Mouse (Mus musculus) limb, embryonic 15.5 days (tissue): ENCODE measurements around the gene Selenof. TPM values are rescaled to one million over a fixed set of nuclear protein-coding genes. Genes with fewer than 3 reads are reported as not detected.

ENCODE experiments used
- ATAC-seq: fragments of 200-750 bp; cut with Nextera tagmentation; 2 replicates; pipeline ENCODE4 v1.8.0; 2017; ENCODE audit warnings: low read depth, moderate TSS enrichment; ENCODE audit not compliant: insufficient number of reproducible peaks, low FRiP score, low TSS enrichment
- H3K27ac ChIP-seq: fragments of 300-500 bp; sonication (generic); 2 replicates; pipeline ENCODE4 v1.5.1; 2015; ENCODE audit warnings: moderate library complexity, mild to moderate bottlenecking, inconsistent platforms
- H3K27me3 ChIP-seq: fragments of 300-500 bp; sonication (generic); 2 replicates; pipeline ENCODE4 v1.6.1; 2015; ENCODE audit warnings: inconsistent platforms
- H3K36me3 ChIP-seq: fragments of 300-500 bp; sonication (generic); 2 replicates; pipeline ENCODE4 v1.6.1; 2015; ENCODE audit warnings: inconsistent platforms
- H3K4me1 ChIP-seq: fragments of 300-500 bp; sonication (generic); 2 replicates; pipeline ENCODE4 v1.6.1; 2015; ENCODE audit warnings: inconsistent platforms
- H3K4me2 ChIP-seq: fragments of 300-500 bp; sonication (generic); 2 replicates; pipeline ENCODE4 v1.6.1; 2015; ENCODE audit warnings: mild to moderate bottlenecking, inconsistent platforms
- H3K4me3 ChIP-seq: fragments of 300-500 bp; sonication (generic); 2 replicates; pipeline ENCODE4 v1.5.1; 2015; ENCODE audit warnings: mild to moderate bottlenecking, inconsistent platforms
- H3K9ac ChIP-seq: fragments of 300-500 bp; sonication (generic); 2 replicates; pipeline ENCODE4 v1.6.1; 2015; ENCODE audit warnings: inconsistent platforms
- H3K9me3 ChIP-seq: fragments of 300-500 bp; sonication (generic); 2 replicates; pipeline ENCODE4 v1.6.1; 2016; ENCODE audit warnings: inconsistent platforms
- WGBS: fragments of 180-500 bp; shearing (Covaris S2); methylation state at CpG from one replicate; pipeline ENCODE4 v1.1.7; 2015; 5-methylcytosine and 5-hydroxymethylcytosine counted together
- polyA plus RNA-seq: library from polyadenylated mRNA; unstranded; fragments of >200 nt; fragmentation: Nextera tagmentation; extraction: Ambion mirVana; gene quantifications from 2 replicates; pipeline ENCODE4 v1.2.1, GENCODE M21; 2015

Selenof gene
- polyA plus RNA-seq, result 689 and 692 TPM in 2 replicates

- Histone ChIP-seq H3K9me3 (no peaks in the 10 kb centered on the region), H3K36me3 (peaks cover 18% of the 10 kb centered on the region; the same call in 1 of the 2 replicates), H3K4me1 (peaks cover 29% of the 10 kb centered on the region), H3K4me2 (peak within 1 kb of the TSS; percentile 93), H3K27me3 (no peaks in the 10 kb centered on the region), H3K9ac (peak within 1 kb of the TSS; percentile 88), H3K4me3 (peak within 1 kb of the TSS; percentile 96), H3K27ac (peak within 1 kb of the TSS; percentile 95)
- WGBS, result under 1% methylated on average over 54 of the region's 69 CpGs
- ATAC-seq, result peak; percentile 98
Observed at GRCm38 (mm10) chr3:144570047-144570815, at the start of gene Selenof, which contains the start of gene Hs2st1. Gene Selenof, plus strand, starts transcription at chr3:144570304. Gene Hs2st1, minus strand, starts transcription at chr3:144570181.

DNA sequence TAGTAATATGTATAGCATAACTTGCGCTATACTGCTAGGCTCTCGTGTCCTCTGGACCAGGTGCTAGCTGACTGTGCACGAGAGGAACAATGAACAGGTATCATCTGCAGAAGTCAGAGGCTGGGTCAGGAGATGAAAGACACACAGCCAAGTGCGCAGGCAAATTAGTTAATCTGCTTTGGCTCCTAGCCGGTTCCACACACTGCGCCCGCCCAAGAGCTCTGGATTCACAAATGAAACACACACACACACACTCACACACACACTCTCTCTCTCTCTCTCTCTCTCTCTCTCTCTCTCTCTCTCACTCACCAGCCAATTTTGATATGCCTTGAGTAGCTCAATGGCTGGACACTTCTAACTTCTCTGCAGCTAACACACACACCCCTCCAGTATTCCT, 42.2 kb upstream of the Selenof start:
- Histone ChIP-seq H3K4me3 (no peak overlapping the region), H3K27me3 (no peaks in the 10 kb centered on the region), H3K4me2 (no peak overlapping the region), H3K36me3 (no peaks in the 10 kb centered on the region), H3K9ac (no peak overlapping the region), H3K27ac (no peak overlapping the region), H3K4me1 (peaks cover 20% of the 10 kb centered on the region), H3K9me3 (no peaks in the 10 kb centered on the region)
- no peak for ATAC-seq
- 86% methylated on average over 7 of the region's 7 CpGs for WGBS

GRCm38 (mm10) chr3:144531023-144531422, 39.1 kb upstream of the Selenof start:
- Histone ChIP-seq H3K9me3 (no peaks in the 10 kb centered on the region), H3K36me3 (no peaks in the 10 kb centered on the region), H3K9ac (no peak overlapping the region), H3K4me3 (no peak overlapping the region), H3K27me3 (no peaks in the 10 kb centered on the region), H3K4me1 (peaks cover 36% of the 10 kb centered on the region), H3K27ac (peak overlapping the region; percentile 83), H3K4me2 (peak overlapping the region; percentile 26; the same call in 1 of the 2 replicates)
- ATAC-seq, result no peak
- WGBS, result 25% methylated on average over 5 of the region's 5 CpGs

DNA sequence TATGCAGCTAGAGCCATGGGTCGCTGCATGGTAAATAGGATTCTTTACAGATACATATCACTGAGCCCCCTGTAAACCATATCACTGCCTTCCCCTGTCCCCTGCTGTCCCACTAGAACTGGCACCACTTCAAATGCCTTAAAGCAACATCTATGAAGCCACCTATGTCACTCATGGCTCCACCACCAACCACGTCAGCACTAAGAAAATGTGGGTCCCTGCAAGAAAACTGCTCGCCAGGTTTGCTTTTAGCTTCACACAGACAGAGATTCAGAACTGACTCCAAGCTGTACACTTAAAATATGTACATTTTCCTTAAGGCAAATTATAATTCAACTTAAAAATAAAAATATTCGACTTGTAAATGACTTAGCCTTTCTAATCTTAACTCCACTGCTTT, 35.0 kb upstream of the Selenof start:
- no peaks in the 10 kb centered on the region for H3K36me3 ChIP-seq
- no peaks in the 10 kb centered on the region for H3K9me3 ChIP-seq
- no peak for ATAC-seq
- no peak overlapping the region for H3K4me3 ChIP-seq
- no peak overlapping the region for H3K4me2 ChIP-seq
- no peak overlapping the region for H3K27ac ChIP-seq
- no peak overlapping the region for H3K9ac ChIP-seq
- H3K27me3 ChIP-seq, result no peaks in the 10 kb centered on the region
- H3K4me1 ChIP-seq, result peaks cover 36% of the 10 kb centered on the region
- WGBS, result 84% methylated on average over 4 of the region's 4 CpGs

DNA sequence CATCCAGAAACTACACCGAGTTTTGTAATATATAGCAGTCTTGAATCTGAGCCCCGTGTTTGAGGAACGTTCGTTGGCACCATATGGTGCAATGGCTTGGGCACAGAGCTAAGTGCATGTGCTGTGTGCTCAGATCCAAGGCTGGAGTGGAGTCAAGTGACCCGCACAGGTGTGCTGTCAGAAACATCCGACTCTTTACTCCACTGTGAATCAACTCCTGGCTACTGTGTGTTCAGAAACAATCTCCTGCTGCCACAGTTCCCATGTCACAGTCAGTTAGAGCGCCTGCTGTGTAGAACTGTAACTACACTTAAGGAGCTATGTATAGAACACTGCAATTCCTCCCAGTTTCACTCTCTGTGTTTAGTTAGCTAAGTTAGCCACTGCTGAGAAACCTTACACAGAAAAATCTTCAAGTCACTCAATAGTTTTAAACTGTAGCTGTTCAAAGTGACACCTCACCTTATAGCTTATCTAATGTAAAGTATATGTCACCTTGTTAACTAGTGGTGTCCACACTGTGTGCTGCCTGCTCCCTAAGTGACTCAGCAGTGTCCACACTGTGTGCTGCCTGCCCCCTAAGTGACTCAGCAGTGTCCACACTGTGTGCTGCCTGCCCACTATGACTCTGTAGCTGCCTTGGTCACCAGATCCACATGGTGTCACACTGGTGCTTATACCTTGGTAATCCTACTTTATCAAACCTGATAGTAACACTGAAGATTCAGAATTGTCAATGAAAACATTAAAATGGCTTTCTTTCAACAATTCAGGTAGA, 32.8 kb upstream of the Selenof start:
- 67% methylated on average over 7 of the region's 7 CpGs for WGBS
- ATAC-seq, result no peak
- no peaks in the 10 kb centered on the region for H3K9me3 ChIP-seq
- no peaks in the 10 kb centered on the region for H3K36me3 ChIP-seq
- no peaks in the 10 kb centered on the region for H3K27me3 ChIP-seq
- no peak overlapping the region for H3K27ac ChIP-seq
- peaks cover 30% of the 10 kb centered on the region for H3K4me1 ChIP-seq
- H3K4me2 ChIP-seq, result no peak overlapping the region
- no peak overlapping the region for H3K4me3 ChIP-seq
- no peak overlapping the region for H3K9ac ChIP-seq

GRCm38 (mm10) chr3:144539051-144539450, 31.1 kb upstream of the Selenof start:
- no peak for ATAC-seq

DNA sequence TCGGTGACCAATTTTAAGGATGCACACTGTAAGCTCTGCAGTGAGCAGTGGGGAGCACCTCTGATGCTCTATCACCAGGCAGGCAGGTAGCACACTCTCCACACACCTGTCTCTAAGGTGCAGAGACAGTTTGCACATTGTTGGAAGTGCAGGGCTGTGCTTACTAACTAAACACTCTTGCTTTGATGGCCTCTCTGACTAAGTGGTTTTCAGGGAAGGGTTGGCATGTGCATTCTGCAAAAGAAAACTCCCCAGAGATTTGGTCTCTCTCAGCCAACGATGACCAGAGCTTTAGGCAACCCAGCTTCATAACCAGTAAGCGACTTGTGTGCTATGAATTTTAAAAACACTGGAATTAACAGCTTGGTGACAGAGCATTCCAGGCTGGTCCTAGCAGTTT, 29.3 kb upstream of the Selenof start:
- Histone ChIP-seq H3K9ac (no peak overlapping the region), H3K27ac (no peak overlapping the region), H3K4me2 (no peak overlapping the region), H3K27me3 (no peaks in the 10 kb centered on the region), H3K9me3 (no peaks in the 10 kb centered on the region), H3K36me3 (no peaks in the 10 kb centered on the region), H3K4me3 (no peak overlapping the region), H3K4me1 (peaks cover 16% of the 10 kb centered on the region)
- 69% methylated on average over 3 of the region's 3 CpGs for WGBS
- ATAC-seq, result no peak

More at GRCm38 (mm10) chr3:144539051-144539450, 31.1 kb upstream of the Selenof start:
- Histone ChIP-seq H3K36me3 (no peaks in the 10 kb centered on the region), H3K9ac (no peak overlapping the region), H3K4me3 (no peak overlapping the region), H3K27me3 (no peaks in the 10 kb centered on the region), H3K27ac (no peak overlapping the region), H3K4me2 (no peak overlapping the region), H3K4me1 (peaks cover 16% of the 10 kb centered on the region), H3K9me3 (no peaks in the 10 kb centered on the region)
- 69% methylated on average over 3 of the region's 3 CpGs for WGBS

DNA sequence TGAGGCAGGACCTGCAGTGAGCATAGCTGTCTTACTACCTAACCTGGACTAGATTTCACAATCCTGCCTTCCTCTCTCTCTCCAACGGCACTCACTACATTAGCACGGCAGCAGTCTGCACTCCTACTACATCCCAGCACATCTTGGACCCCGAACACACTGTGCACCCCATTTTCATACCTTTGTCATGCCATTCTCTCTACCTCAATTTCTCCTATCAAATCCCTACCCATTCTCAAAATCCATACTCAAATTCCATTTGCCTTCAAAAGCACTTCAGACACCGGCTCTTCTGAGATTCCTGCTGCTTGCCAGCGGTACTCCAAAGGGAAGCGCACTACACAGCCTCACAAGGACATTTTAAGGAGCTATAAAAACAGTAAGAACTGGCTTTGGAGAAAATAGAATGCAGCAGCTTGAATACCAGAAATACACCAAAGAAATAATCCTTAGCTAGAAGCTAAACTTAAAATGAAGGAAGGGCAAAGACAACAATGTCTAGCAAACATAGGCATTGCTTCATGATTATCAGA, 28.1 kb upstream of the Selenof start:
- H3K27ac ChIP-seq, result no peak overlapping the region
- no peaks in the 10 kb centered on the region for H3K36me3 ChIP-seq
- no peak overlapping the region for H3K4me2 ChIP-seq
- ATAC-seq, result no peak
- H3K4me3 ChIP-seq, result no peak overlapping the region
- peaks cover 22% of the 10 kb centered on the region for H3K4me1 ChIP-seq
- no peaks in the 10 kb centered on the region for H3K9me3 ChIP-seq
- H3K27me3 ChIP-seq, result no peaks in the 10 kb centered on the region
- no peak overlapping the region for H3K9ac ChIP-seq
- WGBS, result 45% methylated on average over 6 of the region's 6 CpGs

GRCm38 (mm10) chr3:144545152-144545551, 25.0 kb upstream of the Selenof start:
- H3K9ac ChIP-seq, result no peak overlapping the region
- 62% methylated on average over 7 of the region's 7 CpGs for WGBS
- H3K36me3 ChIP-seq, result no peaks in the 10 kb centered on the region
- no peak for ATAC-seq
- no peak overlapping the region for H3K4me3 ChIP-seq
- H3K27ac ChIP-seq, result no peak overlapping the region
- peaks cover 19% of the 10 kb centered on the region for H3K4me1 ChIP-seq
- H3K9me3 ChIP-seq, result no peaks in the 10 kb centered on the region
- no peak overlapping the region for H3K4me2 ChIP-seq
- no peaks in the 10 kb centered on the region for H3K27me3 ChIP-seq

GRCm38 (mm10) chr3:144545832-144546231, 24.3 kb upstream of the Selenof start:
- H3K27ac ChIP-seq, result no peak overlapping the region
- no peak overlapping the region for H3K4me3 ChIP-seq
- no peaks in the 10 kb centered on the region for H3K36me3 ChIP-seq
- no peak overlapping the region for H3K9ac ChIP-seq
- WGBS, result 29% methylated on average over 4 of the region's 4 CpGs
- ATAC-seq, result no peak
- no peaks in the 10 kb centered on the region for H3K27me3 ChIP-seq
- no peaks in the 10 kb centered on the region for H3K9me3 ChIP-seq
- H3K4me1 ChIP-seq, result peaks cover 19% of the 10 kb centered on the region
- no peak overlapping the region for H3K4me2 ChIP-seq

DNA sequence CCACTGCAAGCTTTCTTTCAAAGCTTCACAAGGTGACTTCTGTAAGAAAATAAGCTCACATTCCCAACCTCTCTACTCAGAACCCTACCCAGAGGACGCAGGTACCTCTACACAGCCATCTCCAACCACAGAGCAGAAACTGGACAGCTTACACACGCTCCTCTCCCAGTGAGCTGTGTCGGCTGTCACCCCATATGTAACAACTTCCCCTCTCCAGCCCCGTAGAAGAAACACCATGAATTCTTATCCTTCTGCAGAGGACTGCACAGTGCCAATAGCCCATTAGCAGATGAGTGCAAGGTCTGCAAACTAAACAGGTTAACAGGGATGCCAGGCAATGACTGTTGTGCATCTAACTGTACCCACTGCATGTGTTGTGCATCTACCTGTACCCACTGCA, 23.6 kb upstream of the Selenof start:
- WGBS, result 50% methylated on average over 4 of the region's 4 CpGs
- Histone ChIP-seq H3K4me3 (no peak overlapping the region), H3K4me1 (peaks cover 23% of the 10 kb centered on the region), H3K4me2 (no peak overlapping the region), H3K9ac (no peak overlapping the region), H3K27me3 (no peaks in the 10 kb centered on the region), H3K36me3 (no peaks in the 10 kb centered on the region), H3K9me3 (no peaks in the 10 kb centered on the region), H3K27ac (no peak overlapping the region)
- ATAC-seq, result no peak
